ENCODE assay signal across 25 mouse cellular contexts in genomic region chr10:41482446-41482845, GRCm38 (mm10). TPM values are rescaled to one million over a fixed set of nuclear protein-coding genes. Genes with fewer than 3 reads are reported as not detected.
DNase-seq lines count a peak whose midpoint lies in the region; ATAC-seq lines count a peak whose summit lies in the region.
"Had no signal": no experiment of that assay in that cellular context is flagged by ENCODE, and none has a peak within 500 bp of the region (broad histone marks: within the 10 kb centered on the region; RNA-seq: fewer than 3 reads in every experiment).

No protein-coding gene starts in this region.

- H3K27ac ChIP-seq in midbrain, embryonic 13.5 days, result no peak overlapping the region
- H3K27ac ChIP-seq in midbrain, embryonic 14.5 days (replicated peaks; ENCODE audit: low read depth, low read length), result no peak overlapping the region
- H3K27ac ChIP-seq: embryonic facial prominence, embryonic 10.5 days; embryonic facial prominence, embryonic 13.5 days; forebrain, embryonic 12.5 days; gastrocnemius, adult 2 months; hindbrain, embryonic 13.5 days; hindbrain, postnatal 0 days had no signal

- ATAC-seq in cerebellum, adult (ENCODE audit: insufficient number of reproducible peaks, low FRiP score, low TSS enrichment), result peak; percentile 65
- no peak for ATAC-seq in midbrain, embryonic 13.5 days
- no peak for ATAC-seq in midbrain, embryonic 14.5 days (ENCODE audit: low FRiP score, low TSS enrichment)
- ATAC-seq: activated CD4-positive, CD25-positive, alpha-beta regulatory T cell, adult 4 months; forebrain, embryonic 16.5 days; hindbrain, postnatal 0 days; inflammation-experienced regulatory T-cells, adult 6 months; intestine, embryonic 16.5 days had no signal

- H3K27me3 ChIP-seq in midbrain, embryonic 13.5 days, result no peaks in the 10 kb centered on the region
- H3K27me3 ChIP-seq in midbrain, embryonic 14.5 days (ENCODE audit: control insufficient read depth, insufficient read depth, low read length), result no peaks in the 10 kb centered on the region
- H3K27me3 ChIP-seq: embryonic facial prominence, embryonic 13.5 days; forebrain, embryonic 12.5 days; hindbrain, embryonic 13.5 days had no signal

- WGBS in midbrain, embryonic 13.5 days, result 85% methylated on average over 7 of the region's 7 CpGs
- 76% methylated on average over 7 of the region's 7 CpGs for WGBS in midbrain, embryonic 14.5 days

- H3K9ac ChIP-seq in midbrain, embryonic 13.5 days (replicated peaks), result 0 out of 2 replicates have a peak overlapping the region, but pooled peaks have one; percentile 23
- H3K9ac ChIP-seq in midbrain, embryonic 14.5 days (replicated peaks; ENCODE audit: low read length), result no peak overlapping the region
- H3K9ac ChIP-seq: embryonic facial prominence, embryonic 13.5 days; forebrain, embryonic 12.5 days; hindbrain, embryonic 13.5 days had no signal

- DNase-seq in cerebellum, adult 11 months, result no peak
- peak; percentile 47 for DNase-seq in cerebellum, adult 9-10 months
- DNase-seq in cerebellum, adult 18-20 months, result no peak
- DNase-seq in midbrain, embryonic 14.5 days, result no peak
- DNase-seq in cerebellum, postnatal 36 days, result peak; percentile 31 to 34
- DNase-seq in frontal cortex, postnatal 10 days (ENCODE audit: low spot score in 2 of 2), result no peak
- DNase-seq: adrenal gland, adult 8-10 months; adrenal gland, postnatal 25 days; embryo, embryonic 11 days; gastrocnemius, adult 2 months; gastrocnemius, postnatal 14 days; kidney, adult 18-20 months had no signal

- H3K4me2 ChIP-seq in midbrain, embryonic 13.5 days (replicated peaks), result no peak overlapping the region
- no peak overlapping the region for H3K4me2 ChIP-seq in midbrain, embryonic 14.5 days (ENCODE audit: low read length)
- H3K4me2 ChIP-seq: embryonic facial prominence, embryonic 13.5 days; forebrain, embryonic 12.5 days; heart, embryonic 11.5 days; hindbrain, embryonic 13.5 days had no signal

- H3K4me3 ChIP-seq in midbrain, embryonic 13.5 days (replicated peaks), result no peak overlapping the region
- H3K4me3 ChIP-seq in midbrain, embryonic 14.5 days (replicated peaks; ENCODE audit: low read depth, low read length), result no peak overlapping the region
- H3K4me3 ChIP-seq: embryonic facial prominence, embryonic 10.5 days; embryonic facial prominence, embryonic 13.5 days; erythroblast, embryonic 14.5 days; forebrain, embryonic 12.5 days; gastrocnemius, adult 2 months; hindbrain, embryonic 13.5 days had no signal

- peaks cover 21% of the 10 kb centered on the region for H3K4me1 ChIP-seq in midbrain, embryonic 13.5 days (replicated peaks)
- H3K4me1 ChIP-seq in midbrain, embryonic 14.5 days (ENCODE audit: control insufficient read depth, insufficient read depth, low read length), result peaks cover 11% of the 10 kb centered on the region

- H3K36me3 ChIP-seq in midbrain, embryonic 13.5 days, result peaks cover 78% of the 10 kb centered on the region
- H3K36me3 ChIP-seq in midbrain, embryonic 14.5 days (ENCODE audit: control insufficient read depth, insufficient read depth, low read length), result peaks cover 46% of the 10 kb centered on the region

- no peaks in the 10 kb centered on the region for H3K9me3 ChIP-seq in midbrain, embryonic 13.5 days
- no peaks in the 10 kb centered on the region for H3K9me3 ChIP-seq in midbrain, embryonic 14.5 days (ENCODE audit: control insufficient read depth, low read length)
- H3K9me3 ChIP-seq: embryonic facial prominence, embryonic 10.5 days; embryonic facial prominence, embryonic 13.5 days; forebrain, embryonic 12.5 days; hindbrain, embryonic 13.5 days had no signal

RNA-seq across cellular contexts. Expression of gene Mical1, which starts 6.3 kb away (rescaled TPM):
- polyA plus RNA-seq in midbrain, embryonic 13.5 days (2015; fragmentation: Nextera tagmentation; extraction: Ambion mirVana), result 27.9 and 31.9 TPM in 2 replicates
- 17.0 and 20.5 TPM in 2 replicates for polyA plus RNA-seq in midbrain, embryonic 14.5 days (2014; fragmentation: Nextera tagmentation; extraction: Ambion mirVana)

RNA-seq across cellular contexts. Expression of gene Smpd2, which starts 7.7 kb away (rescaled TPM):
- polyA plus RNA-seq in midbrain, embryonic 13.5 days (2015; fragmentation: Nextera tagmentation; extraction: Ambion mirVana), result 35.0 and 37.0 TPM in 2 replicates
- polyA plus RNA-seq in midbrain, embryonic 14.5 days (2014; fragmentation: Nextera tagmentation; extraction: Ambion mirVana), result 35.5 and 36.1 TPM in 2 replicates

RNA-seq across cellular contexts. Expression of gene Ppil6, which starts 7.8 kb away (rescaled TPM):
- polyA plus RNA-seq in midbrain, embryonic 13.5 days (2015; fragmentation: Nextera tagmentation; extraction: Ambion mirVana), result 1.6 and 2.7 TPM in 2 replicates
- polyA plus RNA-seq in midbrain, embryonic 14.5 days (2014; fragmentation: Nextera tagmentation; extraction: Ambion mirVana), result 1.3 and 1.7 TPM in 2 replicates
- polyA plus RNA-seq: erythroblast, embryonic 14.5 days; inflammation-experienced regulatory T-cells, adult 6 months had no signal

RNA-seq across cellular contexts. Expression of gene Zbtb24, which starts 32.3 kb away (rescaled TPM):
- 20.6 and 22.8 TPM in 2 replicates for polyA plus RNA-seq in midbrain, embryonic 13.5 days (2015; fragmentation: Nextera tagmentation; extraction: Ambion mirVana)
- 18.5 and 20.5 TPM in 2 replicates for polyA plus RNA-seq in midbrain, embryonic 14.5 days (2014; fragmentation: Nextera tagmentation; extraction: Ambion mirVana)

RNA-seq across cellular contexts. Expression of gene Cd164, which starts 36.8 kb away (rescaled TPM):
- polyA plus RNA-seq in midbrain, embryonic 13.5 days (2015; fragmentation: Nextera tagmentation; extraction: Ambion mirVana), result 51.3 and 56.5 TPM in 2 replicates
- 34.9 and 63.8 TPM in 2 replicates for polyA plus RNA-seq in midbrain, embryonic 14.5 days (2014; fragmentation: Nextera tagmentation; extraction: Ambion mirVana)

Comparison
In these comparisons a context has a peak if more than half of its experiments do, and no peak if none do; other contexts are left out.
1. DNase-seq: peak in cerebellum, adult 9-10 months (single experiment) and cerebellum, postnatal 36 days (2 of 2); none in cerebellum, adult 11 months (single experiment), cerebellum, adult 18-20 months (0 of 2), midbrain, embryonic 14.5 days (single experiment) and frontal cortex, postnatal 10 days (0 of 2).